Mouse (Mus musculus): ENCODE data around the gene Fxr1. TPM values are rescaled to one million over a fixed set of nuclear protein-coding genes. Genes with fewer than 3 reads are reported as not detected.

Gene Fxr1
- polyA plus RNA-seq (2021; fragmentation: Nextera tagmentation) = 17.5 and 23.1 TPM in 2 replicates
- long read RNA-seq, experiment 1, transcript Fxr1-208 (16 exons, 3,014 nt) = major isoform, 17 of 55 reads
- long read RNA-seq, experiment 1, partial matches to known transcripts = 17 of 55 reads
- long read RNA-seq, experiment 1, other reads (novel, unspliced or antisense) = 10 of 55 reads
- long read RNA-seq, experiment 2, partial matches to known transcripts = 29 of 46 reads
- long read RNA-seq, experiment 2, other reads (novel, unspliced or antisense) = 14 of 46 reads

GRCm38 (mm10) chr3:34019540-34020381, at the start of gene Fxr1:
Gene Fxr1 (plus strand): TSS chr3:34019943.

GRCm38 (mm10) chr3:34080900-34081662, 61.3 kb downstream of the Fxr1 start, which contains the start of gene Dnajc19:
Gene Dnajc19 (minus strand): TSS chr3:34081321.

Other genes starting within 250 kb of the Fxr1 start
- gene Ttc14, start 220.1 kb upstream of the Fxr1 start, polyA plus RNA-seq (2021; fragmentation: Nextera tagmentation) = 20.7 and 21.1 TPM in 2 replicates
- gene Ccdc39, start 175.6 kb upstream of the Fxr1 start, polyA plus RNA-seq (2021; fragmentation: Nextera tagmentation) = 3.7 and 5.3 TPM in 2 replicates
- gene Dnajc19, start 61.4 kb downstream of the Fxr1 start, polyA plus RNA-seq (2021; fragmentation: Nextera tagmentation) = 234 and 247 TPM in 2 replicates